Mouse (Mus musculus): ENCODE results near the gene Notch2.

Notch2 gene

GRCm38 (mm10) chr3:98072570-98072969 lies 59.2 kb downstream of the Notch2 start:
- DNase-seq (ENCODE audit: low spot score in 2 of 2) = no peak

- no peak for DNase-seq (ENCODE audit: low spot score in 2 of 2)
Observed at GRCm38 (mm10) chr3:98073545-98073944, 60.2 kb downstream of the Notch2 start.

GRCm38 (mm10) chr3:98074622-98075231 lies 61.4 kb downstream of the Notch2 start:
- DNase-seq (ENCODE audit: low spot score in 2 of 2) = no peak

GRCm38 (mm10) chr3:98077866-98078265 lies 64.5 kb downstream of the Notch2 start:
- DNase-seq (ENCODE audit: low spot score in 2 of 2) = no peak

- DNase-seq (ENCODE audit: low spot score in 2 of 2) = no peak
Observed at GRCm38 (mm10) chr3:98078816-98079215, 65.5 kb downstream of the Notch2 start.

GRCm38 (mm10) chr3:98079601-98080215 lies 66.4 kb downstream of the Notch2 start:
- no peak for DNase-seq (ENCODE audit: low spot score in 2 of 2)

GRCm38 (mm10) chr3:98080630-98081029 lies 67.3 kb downstream of the Notch2 start:
- no peak for DNase-seq (ENCODE audit: low spot score in 2 of 2)

GRCm38 (mm10) chr3:98082188-98082587 lies 68.9 kb downstream of the Notch2 start:
- no peak for DNase-seq (ENCODE audit: low spot score in 2 of 2)

GRCm38 (mm10) chr3:98082972-98083371 lies 69.6 kb downstream of the Notch2 start:
- no peak for DNase-seq (ENCODE audit: low spot score in 2 of 2)

GRCm38 (mm10) chr3:98084061-98084655 lies 70.8 kb downstream of the Notch2 start:
- no peak for DNase-seq (ENCODE audit: low spot score in 2 of 2)

GRCm38 (mm10) chr3:98084870-98085269 lies 71.5 kb downstream of the Notch2 start:
- no peak for DNase-seq (ENCODE audit: low spot score in 2 of 2)

GRCm38 (mm10) chr3:98085812-98086268 lies 72.5 kb downstream of the Notch2 start:
- DNase-seq (ENCODE audit: low spot score in 2 of 2) = no peak

GRCm38 (mm10) chr3:98086441-98086840 lies 73.1 kb downstream of the Notch2 start:
- DNase-seq (ENCODE audit: low spot score in 2 of 2) = no peak

- DNase-seq (ENCODE audit: low spot score in 2 of 2) = no peak
Observed at GRCm38 (mm10) chr3:98086860-98087259, 73.5 kb downstream of the Notch2 start.

GRCm38 (mm10) chr3:98087551-98087950 lies 74.2 kb downstream of the Notch2 start:
- DNase-seq (ENCODE audit: low spot score in 2 of 2) = no peak

- DNase-seq (ENCODE audit: low spot score in 2 of 2) = no peak
Observed at GRCm38 (mm10) chr3:98089702-98090101, 76.4 kb downstream of the Notch2 start.

- DNase-seq (ENCODE audit: low spot score in 2 of 2) = no peak
Observed at GRCm38 (mm10) chr3:98090129-98090528, 76.8 kb downstream of the Notch2 start.

GRCm38 (mm10) chr3:98092680-98093370 lies 79.5 kb downstream of the Notch2 start:
- no peak for DNase-seq (ENCODE audit: low spot score in 2 of 2)

- DNase-seq (ENCODE audit: low spot score in 2 of 2) = no peak
Observed at GRCm38 (mm10) chr3:98093954-98094353, 80.6 kb downstream of the Notch2 start.

- no peak for DNase-seq (ENCODE audit: low spot score in 2 of 2)
Observed at GRCm38 (mm10) chr3:98094629-98095583, 81.6 kb downstream of the Notch2 start.

GRCm38 (mm10) chr3:98096981-98097380 lies 83.7 kb downstream of the Notch2 start:
- DNase-seq (ENCODE audit: low spot score in 2 of 2) = no peak

Data from frontal cortex, postnatal 25 days (tissue).